Mouse (Mus musculus): ENCODE data around the gene Tjp2.

- TF ChIP-seq GATA1 (IDR thresholded peaks at IDR 0.05; ENCODE audit: low read length) (no peak), TAL1 (IDR thresholded peaks at IDR 0.05; ENCODE audit: low read length) (no peak)
These were observed 148.3 kb downstream of the Tjp2 start for GRCm38 (mm10) chr19:24076536-24076935.
